Mouse (Mus musculus): ENCODE measurements at regions not wholly inside any gene's neighbourhood (a gene's known extent, or its start where the extent isn't known, plus 50 kb on each side); places are given as distances from the start of the nearest gene placed in this dataset.
"Not testable (repeated sequence)": the region's sequence is repeated elsewhere in the genome, so short reads cannot be mapped to it uniquely, and the experiment has no call there.

DNA sequence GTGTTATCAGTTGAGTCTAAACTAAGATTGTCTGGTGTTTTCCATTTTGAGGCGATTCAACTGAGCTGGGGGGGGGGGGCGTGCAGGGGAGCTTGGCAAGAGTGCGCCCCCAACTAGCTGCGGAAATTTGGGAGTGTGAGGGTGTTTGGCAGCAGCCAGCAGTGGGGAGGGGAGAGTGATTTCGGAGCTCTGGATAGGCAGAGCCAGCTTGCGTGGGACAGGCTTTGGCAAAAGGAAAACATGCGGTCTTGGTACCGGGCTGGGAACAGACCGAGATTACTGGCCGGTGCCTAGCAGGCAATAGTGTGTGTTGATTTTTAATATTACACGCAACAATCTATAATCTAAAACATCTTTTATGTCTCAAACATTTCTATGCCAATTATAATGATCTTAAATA lies 199.4 kb upstream of the Cdk6 start:
- in situ Hi-C loops (cut with MboI, MseI): loop anchor here (10.0 kb wide), 1 partner anchor 403 kb away; the partner anchor contains the start of gene Fam133b

- in situ Hi-C loops (cut with MboI, MseI): loop anchor here (5.0 to 10.0 kb wide), 2 partner anchors 71 to 398 kb away; partner anchors contain the start of gene Fam133b
Observed at GRCm38 (mm10) chr5:3146544-3147295, 194.6 kb upstream of the Cdk6 start.

- in situ Hi-C loops (cut with MboI, MseI): loop anchor here (5.0 to 10.0 kb wide), 3 partner anchors 67 to 395 kb away; partner anchors contain the start of gene Fam133b
Observed at GRCm38 (mm10) chr5:3149886-3150285, 191.4 kb upstream of the Cdk6 start.

DNA sequence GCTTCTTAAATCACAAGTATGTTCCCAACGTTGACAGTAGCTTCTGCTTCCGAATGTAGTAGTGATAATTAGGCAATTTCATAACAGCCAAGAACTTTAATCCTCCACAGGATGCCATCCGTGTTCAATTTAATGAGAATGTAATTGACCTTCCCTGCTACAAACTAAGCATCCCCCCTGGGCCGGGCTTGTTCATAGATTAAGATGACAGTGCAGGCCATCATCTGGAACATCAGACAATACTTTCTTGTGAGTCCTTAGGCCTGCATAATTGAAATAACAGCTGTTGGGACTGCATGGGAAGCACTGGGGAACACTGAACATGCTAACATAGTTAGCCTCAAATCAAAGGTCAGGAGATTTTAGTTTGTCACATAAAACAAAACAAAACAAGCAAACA lies 190.5 kb upstream of the Cdk6 start:
- in situ Hi-C loops (cut with MboI, MseI): loop anchor here (10.0 kb wide), 1 partner anchor 314 kb away; no protein-coding TSS in a partner anchor

DNA sequence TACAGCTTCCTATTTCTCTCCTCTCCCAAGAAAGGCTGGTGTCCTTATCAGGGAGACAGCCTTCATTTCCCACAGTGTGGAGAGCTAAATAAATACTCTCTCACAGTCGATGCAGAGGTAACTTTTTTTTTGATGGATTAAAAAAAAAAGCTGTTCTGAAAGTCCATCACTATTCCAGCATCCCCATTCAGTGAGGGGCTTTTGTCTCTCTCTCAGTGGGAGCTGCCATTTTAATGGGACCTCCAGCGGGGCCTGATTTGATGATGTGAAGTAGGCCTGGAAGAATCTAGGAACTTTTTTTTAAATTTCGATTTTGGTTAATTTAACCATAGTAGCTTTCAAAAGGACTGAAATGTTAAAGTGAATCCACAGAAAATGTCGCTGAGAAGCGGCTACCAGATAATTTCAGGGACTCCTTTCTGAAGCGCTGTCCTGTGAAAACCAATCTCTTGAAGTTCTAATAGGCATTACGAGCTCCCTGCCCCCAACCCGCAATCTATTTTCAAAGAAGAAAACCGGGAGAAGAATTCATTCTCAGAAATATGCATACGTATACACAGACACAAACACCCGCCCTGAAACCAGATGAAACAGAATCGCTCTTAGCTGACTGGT lies 189.6 kb upstream of the Cdk6 start:
- in situ Hi-C loops (cut with MboI, MseI): loop anchor here (10.0 kb wide), 1 partner anchor 313 kb away; no protein-coding TSS in a partner anchor

GRCm38 (mm10) chr5:3152149-3152865 lies 189.0 kb upstream of the Cdk6 start:
- in situ Hi-C loops (cut with MboI, MseI): loop anchor here (10.0 kb wide), 1 partner anchor 312 kb away; no protein-coding TSS in a partner anchor

- in situ Hi-C loops (cut with MboI, MseI): not testable (repeated sequence)
Observed at GRCm38 (mm10) chr5:3165511-3165910, 175.8 kb upstream of the Cdk6 start.

DNA sequence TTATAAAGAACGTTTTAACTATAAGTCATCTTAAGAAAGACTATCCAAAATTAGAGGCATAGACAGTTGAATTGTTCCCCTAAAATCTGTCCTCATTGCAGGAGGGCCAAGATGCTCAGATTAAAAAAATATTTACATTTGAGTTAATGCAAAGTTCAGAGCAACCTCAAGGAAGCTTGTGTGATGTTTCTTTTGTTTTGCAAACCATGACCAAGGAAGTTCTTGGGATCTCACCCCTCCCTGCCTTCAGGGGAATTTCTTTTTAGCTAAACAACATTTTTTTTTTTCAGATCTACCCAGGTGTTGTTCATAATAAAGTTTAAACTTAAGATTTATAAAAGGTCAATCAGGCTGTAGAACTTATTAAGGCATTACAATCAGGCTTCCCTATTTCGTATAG lies 174.8 kb upstream of the Cdk6 start:
- in situ Hi-C loops (cut with MboI, MseI): not testable (repeated sequence)

DNA sequence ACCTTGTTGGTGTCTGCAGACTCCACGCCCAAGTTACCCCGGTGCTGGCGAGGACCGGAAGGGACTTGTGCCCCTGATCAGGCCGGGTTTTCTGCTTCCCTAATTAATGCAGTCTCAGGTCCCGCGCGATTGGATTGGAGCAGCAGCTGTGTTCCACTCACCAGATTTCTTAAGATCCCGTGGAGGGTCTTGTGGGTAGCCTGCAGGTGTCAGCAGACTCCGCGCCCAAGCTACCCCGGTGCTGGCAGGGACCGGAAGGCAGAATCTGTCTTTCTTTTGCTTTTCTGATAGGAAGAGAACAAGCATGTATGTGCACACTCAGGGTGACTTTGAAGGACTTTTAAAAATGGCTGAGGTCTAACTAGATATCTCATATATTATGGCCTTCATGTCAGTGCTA lies 147.7 kb upstream of the Cdk6 start:
- in situ Hi-C loops (cut with MboI, MseI): not testable (repeated sequence)

DNA sequence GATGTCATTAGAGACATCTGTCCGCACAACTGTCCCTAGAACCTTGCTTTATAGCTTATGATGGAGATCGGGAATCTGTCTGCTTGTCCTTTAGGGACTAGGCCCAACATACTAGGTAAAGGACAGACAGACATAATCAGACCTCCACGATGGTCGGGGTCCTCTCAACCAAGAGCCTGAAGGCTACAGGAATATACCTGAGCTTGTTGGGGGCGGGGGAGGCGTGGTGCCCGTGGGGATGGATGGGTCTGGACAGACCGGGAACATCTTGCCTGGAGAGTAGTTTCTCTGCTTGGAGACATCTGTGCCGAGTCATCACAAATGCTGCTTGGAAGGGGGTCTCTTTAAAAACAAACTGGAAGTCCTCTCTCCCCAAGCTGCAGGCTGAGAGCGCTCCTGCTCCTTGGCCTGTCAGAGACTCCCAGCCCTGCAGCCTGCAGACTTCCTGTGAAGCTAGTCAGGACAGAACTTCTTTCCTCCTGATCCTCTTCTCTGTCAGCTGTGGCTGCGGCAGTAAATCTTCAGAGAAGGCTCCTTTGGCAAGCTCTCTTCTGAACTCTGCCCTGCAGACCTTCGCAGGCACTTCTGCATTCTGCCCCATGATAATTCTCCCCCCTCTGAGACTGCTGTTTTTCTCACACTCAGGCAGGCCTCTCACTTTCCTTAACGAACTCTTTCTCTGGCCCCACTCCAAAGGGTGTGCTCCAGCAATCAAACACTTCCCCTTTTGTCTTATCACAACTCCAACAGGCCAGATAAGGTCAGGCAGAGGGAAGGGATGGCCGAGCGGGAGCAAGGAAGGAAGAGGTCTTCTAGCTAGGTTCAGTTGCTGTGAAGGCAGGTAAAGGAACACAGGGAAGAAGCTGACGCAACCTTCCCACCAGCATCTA lies 143.1 kb upstream of the Cdk6 start:
- in situ Hi-C loops (cut with MboI, MseI): no loop called here

GRCm38 (mm10) chr5:3198869-3199550 lies 142.3 kb upstream of the Cdk6 start:
- in situ Hi-C loops (cut with MboI, MseI): not testable (repeated sequence)

DNA sequence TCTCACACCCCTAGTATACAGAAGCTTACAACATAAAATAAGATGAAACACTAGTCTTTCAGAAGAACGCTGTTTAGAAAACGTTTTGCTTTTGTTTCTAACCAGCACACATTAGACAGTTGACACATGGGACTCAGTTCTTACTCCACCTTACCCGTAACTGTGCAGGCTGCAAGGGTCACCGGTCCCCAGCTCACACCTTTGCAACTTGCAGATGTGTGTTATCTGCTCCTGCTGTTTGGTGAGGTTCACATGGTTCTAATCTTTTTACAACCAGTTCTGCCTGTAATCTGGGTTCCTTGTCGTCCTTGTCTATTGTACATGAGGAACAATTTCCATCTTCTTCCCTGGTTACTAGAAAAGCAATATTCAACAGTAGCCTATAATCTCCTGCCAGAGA lies 135.1 kb upstream of the Cdk6 start:
- in situ Hi-C loops (cut with MboI, MseI): loop anchor here (10.0 kb wide), 1 partner anchor 1009 kb away; no protein-coding TSS in a partner anchor

- in situ Hi-C loops (cut with MboI, MseI): loop anchor here (10.0 kb wide), 1 partner anchor 1007 kb away; no protein-coding TSS in a partner anchor
Observed at GRCm38 (mm10) chr5:3208293-3208692, 133.0 kb upstream of the Cdk6 start.

DNA sequence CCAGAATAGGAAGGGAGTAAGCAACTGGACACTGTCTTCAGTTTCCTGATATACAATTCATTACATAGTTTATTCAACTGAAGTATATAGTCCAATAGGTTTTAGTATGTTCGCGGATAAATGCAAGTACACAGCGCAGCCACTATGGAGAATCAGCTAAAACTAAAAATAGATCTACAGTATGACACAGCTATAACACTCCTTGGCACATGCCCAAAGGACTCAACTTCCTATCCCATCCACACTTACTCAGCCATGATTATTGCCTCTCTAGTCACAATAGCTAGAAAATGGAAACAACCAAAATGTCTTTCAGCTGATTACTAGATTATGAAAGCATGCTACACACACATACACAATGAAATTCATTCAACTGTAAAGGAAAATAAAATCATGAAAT lies 130.0 kb upstream of the Cdk6 start:
- in situ Hi-C loops (cut with MboI, MseI): no loop called here

DNA sequence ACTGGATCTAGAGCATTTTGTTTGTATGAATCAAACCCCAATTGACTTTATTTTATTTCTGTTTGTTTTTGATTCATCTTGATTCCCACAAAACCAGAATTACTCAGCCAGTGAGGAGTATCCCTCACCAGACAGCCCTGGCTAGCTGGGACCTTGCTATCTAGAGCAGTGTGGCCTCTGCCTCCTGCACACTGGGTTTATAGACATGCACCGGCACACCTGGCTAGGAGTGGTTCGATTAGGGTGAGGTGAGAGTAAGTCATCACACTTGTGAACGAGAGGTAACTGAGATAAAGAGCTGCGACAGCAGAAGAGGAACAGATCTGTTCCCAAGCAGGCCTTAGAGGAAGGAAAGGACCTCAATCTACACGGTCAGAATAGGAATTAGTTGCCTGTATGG lies 125.2 kb upstream of the Cdk6 start:
- in situ Hi-C loops (cut with MboI, MseI): loop anchor here (5.0 kb wide), 1 partner anchor 69 kb away; no protein-coding TSS in a partner anchor

DNA sequence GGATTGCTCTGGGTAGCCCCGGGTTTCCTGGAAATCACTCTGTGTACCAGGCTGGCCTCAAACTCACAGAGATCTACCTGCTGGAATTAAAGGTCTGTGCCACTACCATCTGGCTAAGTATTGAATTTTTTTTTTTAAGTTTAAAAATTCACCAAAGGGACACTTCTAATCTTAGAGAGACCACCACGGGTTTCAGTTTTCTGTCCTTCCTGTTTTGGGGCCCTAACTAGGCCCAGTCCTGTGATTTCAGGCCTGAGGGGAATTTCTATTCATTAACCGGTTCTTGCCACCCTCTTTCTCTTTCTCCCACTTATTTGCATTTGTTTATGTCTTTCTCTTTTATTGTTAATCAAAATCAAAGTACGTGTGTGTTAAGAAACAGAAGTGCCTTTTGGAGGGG lies 122.1 kb upstream of the Cdk6 start:
- in situ Hi-C loops (cut with MboI, MseI): loop anchor here (5.0 kb wide), 1 partner anchor 72 kb away; no protein-coding TSS in a partner anchor

- in situ Hi-C loops (cut with MboI, MseI): loop anchor here (5.0 kb wide), 1 partner anchor 72 kb away; no protein-coding TSS in a partner anchor
Observed at GRCm38 (mm10) chr5:3219770-3220169, 121.5 kb upstream of the Cdk6 start.

DNA sequence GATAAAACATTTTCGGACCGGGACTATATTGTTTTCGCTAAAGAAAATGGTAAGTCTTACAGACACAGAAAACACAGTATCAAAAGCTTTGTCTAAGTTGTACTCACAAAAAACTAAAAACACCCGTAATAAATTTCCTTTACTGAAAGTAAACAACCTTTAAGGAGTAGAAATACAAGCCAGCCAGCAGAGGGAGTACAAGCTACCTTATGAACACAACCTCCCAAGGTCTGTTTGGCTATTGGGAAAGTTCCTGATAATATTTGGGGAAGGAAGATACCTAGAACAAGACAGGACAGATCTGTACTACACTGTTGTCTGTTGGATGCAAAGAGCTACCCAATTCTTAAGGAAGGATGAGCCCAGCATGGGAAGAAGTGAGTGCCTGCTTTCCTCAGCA lies 117.5 kb upstream of the Cdk6 start:
- in situ Hi-C loops (cut with MboI, MseI): not testable (repeated sequence)

DNA sequence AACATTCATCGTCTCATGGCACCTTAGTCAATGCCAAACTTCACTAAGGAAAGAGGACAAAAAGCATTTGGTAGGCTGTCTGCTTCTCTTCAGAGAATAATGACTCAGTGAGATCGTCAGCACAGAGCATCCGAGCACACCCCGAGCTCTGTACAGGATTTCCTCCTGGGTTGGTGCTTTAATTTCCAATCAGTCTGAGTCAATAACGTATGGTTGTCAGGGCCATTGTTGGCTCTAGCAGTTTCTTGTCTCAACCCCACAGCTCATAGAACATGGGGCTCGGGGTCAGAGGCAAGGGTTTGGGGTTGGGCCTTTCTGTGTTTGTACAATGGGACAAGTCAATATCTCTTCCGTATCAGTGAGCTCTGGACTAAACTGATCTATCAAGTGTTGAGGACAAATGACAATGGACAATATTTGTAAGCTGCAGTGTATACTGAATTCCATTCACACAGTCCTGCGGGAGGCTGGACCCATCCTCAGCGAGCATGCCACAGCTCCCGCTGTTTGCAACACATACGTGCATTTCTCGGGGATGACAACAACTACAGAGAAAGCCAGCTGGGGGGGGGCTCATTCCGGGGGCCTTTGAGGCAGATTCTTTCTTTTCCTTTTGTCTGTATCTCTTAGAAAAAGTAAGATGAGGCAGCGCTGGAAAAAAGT lies 116.8 kb upstream of the Cdk6 start:
- in situ Hi-C loops (cut with MboI, MseI): not testable (repeated sequence)

DNA sequence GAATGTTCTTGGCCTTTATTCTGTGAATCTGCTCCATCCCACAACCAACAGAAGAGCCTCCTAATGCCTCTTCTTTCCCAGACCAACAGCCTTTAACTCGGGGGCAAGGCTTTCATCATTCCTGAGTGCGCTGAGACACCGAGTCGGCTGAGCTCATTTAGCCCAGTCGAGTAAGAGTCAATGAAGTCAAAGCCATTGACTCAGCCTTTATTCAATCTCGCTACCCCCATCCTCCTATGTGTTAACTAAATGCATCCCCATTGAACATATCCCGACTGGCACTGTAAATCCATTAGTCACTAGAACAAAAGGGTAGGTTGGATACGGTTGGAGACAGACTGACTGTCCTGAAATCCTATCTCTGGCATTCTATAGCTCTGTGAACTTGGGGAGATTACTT lies 115.9 kb upstream of the Cdk6 start:
- in situ Hi-C loops (cut with MboI, MseI): not testable (repeated sequence)

Data from regulatory T cell (primary cell).